Mouse (Mus musculus): ENCODE results near the gene Prpf3. TPM values are rescaled to one million over a fixed set of nuclear protein-coding genes. Genes with fewer than 3 reads are reported as not detected.

Prpf3 gene
- polyA plus RNA-seq (2021; fragmentation: Nextera tagmentation) = 6.9 and 7.0 TPM in 2 replicates
- long read RNA-seq, experiment 1, transcript Prpf3-201 (16 exons, 2,933 nt) = major isoform, 7 of 15 reads
- long read RNA-seq, experiment 1, partial matches to known transcripts = 7 of 15 reads
- long read RNA-seq, experiment 1, other reads (novel, unspliced or antisense) = 1 of 15 reads
- long read RNA-seq, experiment 2, transcript Prpf3-201 (16 exons, 2,933 nt) = major isoform, 80 of 116 reads
- long read RNA-seq, experiment 2, partial matches to known transcripts = 6 of 116 reads
- long read RNA-seq, experiment 2, other reads (novel, unspliced or antisense) = 28 of 116 reads

DNA sequence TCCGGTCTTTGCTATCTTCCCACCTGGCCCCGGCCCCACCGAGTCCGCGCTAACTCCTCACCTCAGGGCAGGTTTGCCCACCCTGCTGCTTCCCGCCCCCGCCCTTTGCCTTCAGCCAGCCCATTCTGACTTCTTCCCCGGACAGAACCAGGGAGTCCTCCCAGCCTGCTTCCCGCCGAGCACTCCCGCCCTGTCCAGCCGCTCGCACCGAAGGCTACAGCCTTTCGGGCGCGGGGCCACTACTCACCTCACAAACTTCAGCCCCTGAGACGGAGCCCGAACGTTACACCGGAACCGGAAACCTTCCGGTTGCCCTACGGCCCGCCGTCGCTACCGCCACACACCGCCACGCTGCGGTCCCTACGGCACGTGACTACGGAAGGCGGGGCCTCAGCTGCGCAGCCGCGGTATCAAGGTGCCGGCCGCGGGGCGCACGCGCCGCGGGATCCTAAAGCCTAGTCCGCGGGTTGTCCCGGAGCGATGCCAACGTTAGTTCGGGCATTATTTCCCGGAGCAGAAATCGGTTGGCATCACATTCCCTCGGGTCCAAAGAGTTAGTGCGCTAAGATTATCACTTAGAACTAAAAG, at the start of gene Prpf3:
Gene Prpf3 (minus strand): TSS at position 384 of the 588 bp plus-strand sequence.

DNA sequence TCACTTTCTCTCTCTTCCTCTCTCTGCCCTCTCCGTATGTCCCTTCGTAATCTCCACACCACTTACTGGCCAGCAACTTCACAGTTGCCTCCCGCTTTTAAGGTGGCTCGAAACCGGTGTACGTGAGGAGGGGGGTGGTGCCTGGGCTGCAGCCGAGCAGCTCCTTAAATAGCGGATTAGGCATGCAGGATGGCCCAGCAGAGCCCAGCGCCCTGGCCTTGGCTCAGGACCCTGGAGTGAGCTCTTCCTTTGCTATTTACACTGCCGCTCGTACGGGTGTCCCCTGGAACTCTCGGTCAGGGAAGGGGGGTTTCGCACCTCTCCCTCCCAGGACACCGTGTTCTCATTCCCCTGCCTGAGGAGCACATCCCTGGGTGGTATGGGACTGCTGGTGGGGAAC, 48.9 kb upstream of the Prpf3 start, which contains the start of gene Car14:
Gene Car14 (minus strand): TSS at position 124 of the 400 bp plus-strand sequence.

DNA sequence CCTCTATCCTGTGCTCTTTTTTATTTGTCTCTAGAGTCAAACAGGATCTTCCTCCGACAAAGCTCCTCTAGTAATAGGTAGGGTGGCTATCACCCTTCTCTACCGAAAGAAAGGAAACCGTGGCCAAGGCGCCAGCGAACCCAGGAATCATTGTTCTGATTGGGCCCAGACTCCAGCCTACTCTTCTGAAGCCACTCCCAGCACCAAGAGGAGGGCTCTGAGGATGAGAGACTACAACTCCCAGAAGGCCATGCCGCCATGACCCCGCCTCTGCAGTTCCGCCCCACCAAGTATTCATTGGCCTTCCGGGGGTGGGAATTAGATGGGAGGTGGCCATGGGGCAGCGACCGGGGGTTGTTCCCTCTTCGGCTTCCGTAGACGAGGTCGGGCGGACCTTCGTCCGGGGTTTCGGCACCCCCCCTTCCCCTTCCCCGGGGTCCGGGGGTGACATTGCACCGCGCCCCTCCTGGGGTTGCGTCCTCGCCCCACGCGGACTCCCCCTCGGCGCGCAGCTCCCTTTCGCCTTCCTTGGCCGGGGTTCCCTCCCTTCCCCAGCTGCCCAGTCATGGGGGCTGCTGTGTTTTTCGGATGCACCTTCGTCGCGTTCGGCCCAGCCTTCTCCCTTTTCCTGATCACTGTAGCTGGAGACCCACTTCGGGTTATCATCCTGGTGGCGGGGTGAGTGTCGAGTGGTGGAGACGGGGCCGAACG, 38.1 kb upstream of the Prpf3 start, which contains the start of gene Aph1a:
Gene Aph1a (plus strand): TSS at position 364 of the 711 bp plus-strand sequence.

DNA sequence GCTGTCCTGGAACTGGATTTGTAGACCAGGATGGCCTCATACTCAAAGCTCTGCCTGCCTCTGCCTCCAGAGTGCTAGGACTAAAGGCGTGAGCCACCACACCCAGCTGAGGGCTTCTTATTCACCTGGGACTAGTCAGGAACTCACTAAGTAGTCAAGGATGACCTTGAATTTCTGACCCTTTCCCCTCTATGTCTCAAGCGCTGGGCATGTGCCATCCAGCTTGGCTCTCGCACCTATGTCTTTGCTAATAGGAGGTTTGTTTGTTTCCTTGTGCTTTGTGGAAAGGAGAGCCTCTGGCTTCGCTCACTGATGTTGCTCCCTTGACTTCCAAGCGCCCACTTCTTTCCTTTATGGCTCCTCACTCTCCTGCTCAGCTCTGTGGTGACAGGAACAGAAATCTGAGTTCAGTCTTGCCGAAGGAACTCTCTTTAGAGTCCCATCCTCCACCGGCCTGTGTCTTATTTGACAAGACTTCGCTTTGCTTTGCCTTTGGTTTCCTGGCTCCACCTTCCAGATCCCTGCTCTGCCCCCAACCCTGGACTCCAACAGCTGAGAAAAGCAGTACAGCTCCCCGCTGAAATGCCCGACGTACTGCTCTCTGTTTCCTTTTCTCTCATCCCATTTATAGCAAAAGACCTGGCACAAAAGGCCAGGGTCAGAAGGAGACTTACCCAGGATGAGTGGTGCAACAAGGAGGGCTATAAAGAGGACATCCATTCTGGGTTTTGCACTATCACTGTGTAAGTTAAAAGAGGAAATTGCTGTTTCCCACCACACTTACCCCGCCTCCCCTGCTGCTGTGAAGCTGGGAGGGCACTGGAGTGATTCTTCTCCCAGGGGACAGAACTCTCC, 35.8 kb upstream of the Prpf3 start, which contains the start of gene BC028528:
Gene BC028528 (minus strand): TSS at position 795 of the 855 bp plus-strand sequence.

DNA sequence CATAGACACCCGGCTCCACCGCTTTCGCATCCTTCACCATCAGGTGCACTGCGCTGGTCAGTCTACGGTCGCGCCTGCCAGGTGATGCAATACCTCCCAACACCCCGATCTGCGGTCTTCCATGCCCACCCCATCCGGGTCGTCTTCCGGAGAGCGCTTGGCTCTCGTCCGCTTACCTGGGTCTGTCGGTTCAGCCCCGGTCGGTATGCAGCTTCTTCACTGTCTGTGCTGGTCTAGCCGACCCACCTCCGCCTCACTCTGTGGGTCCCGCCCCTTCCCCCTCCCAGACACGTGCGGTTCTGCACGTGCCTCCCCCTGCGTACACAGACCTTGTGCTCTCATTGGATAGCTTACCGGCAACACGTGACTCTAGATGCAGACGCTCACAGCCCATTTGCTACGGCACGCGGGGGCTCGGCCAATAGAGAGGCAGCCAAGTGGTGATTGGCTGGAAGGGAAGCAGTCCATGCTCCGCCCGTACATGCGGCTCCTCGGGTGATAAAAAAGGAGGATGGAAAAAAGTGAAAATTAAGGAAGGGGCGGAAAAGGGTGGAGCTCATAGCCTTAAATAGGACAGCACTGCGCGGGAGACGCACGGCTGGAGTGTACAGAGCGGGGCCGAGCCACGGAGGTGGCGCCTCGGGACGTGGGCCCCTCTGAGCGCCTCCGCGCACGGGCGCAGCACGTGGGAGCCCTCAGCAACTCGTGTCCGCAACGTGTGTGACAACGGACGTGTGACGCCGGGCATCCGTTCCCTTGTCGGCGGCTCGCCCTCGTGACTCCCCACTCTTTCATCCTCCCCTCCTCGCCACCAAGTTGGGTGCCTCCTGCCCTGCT, 26.5 kb upstream of the Prpf3 start, which contains the start of gene Ciart:
Gene Ciart (minus strand): TSS at position 273 of the 837 bp plus-strand sequence.

DNA sequence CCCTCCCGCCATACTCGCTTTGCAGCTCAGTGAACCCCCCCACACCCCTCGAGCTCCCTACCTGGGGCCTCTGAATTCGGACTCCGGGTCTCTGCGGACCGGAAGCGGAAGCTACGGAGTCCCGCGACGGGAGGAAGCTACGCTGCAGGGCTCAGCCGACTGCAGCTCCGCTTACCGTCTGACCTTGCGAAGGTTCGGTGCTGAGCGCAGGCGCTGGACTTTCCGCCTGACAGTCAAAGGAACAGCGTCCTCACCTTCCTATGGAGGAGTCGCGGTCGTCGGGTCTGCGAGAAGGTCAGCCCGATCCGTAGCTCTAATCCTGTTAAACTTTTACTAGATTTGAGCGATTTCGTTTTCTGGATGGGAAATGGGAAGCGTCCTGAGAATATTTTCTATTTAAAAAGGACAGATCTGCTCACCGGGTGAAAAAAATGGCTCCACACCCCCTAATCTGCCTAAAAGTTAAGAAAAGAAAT, 15.7 kb upstream of the Prpf3 start, which contains the start of gene Mrps21:
Gene Mrps21 (minus strand): TSS at position 128 of the 476 bp plus-strand sequence.

DNA sequence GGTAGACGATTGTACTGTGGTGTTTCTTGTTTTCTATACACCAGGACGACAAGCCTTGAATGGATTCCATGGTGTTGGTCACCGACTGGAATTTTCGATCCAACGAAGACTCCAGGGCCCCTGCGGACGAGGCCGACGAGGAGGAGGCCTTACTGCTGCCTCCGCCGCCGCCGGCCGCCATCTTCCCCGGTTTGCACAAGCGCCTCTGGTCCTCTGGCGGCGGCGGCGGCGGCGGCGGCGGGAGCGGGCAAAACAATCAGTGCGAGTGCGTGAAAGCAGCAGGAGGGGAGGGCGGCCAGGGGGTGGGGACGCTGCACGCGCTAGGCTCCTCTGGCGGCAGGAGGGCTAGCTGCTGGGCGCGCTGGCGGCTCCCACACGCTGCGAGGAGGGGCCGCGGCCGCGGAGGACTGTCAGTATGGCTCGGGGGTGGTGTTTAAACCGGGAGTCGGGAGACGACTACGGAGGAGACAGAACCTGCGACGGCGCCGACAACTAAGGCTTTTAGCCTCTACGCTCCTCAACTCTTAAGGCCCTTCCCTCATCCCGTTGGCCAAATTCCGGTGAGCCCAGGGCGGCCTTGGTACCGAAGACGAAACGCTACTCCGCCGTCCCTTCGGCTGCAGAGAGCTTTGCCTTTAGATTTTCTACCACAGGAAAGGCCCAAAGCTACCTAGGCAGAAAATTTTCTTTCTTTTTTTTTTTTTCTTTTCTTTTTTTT, 37.0 kb downstream of the Prpf3 start, which contains the start of gene Rprd2:
Gene Rprd2 (minus strand): TSS at position 293 of the 718 bp plus-strand sequence.

Other genes with a start within 250 kb of the Prpf3 start
- gene Ensa, start 230.9 kb downstream of the Prpf3 start, polyA plus RNA-seq (2021; fragmentation: Nextera tagmentation) = 210 and 214 TPM in 2 replicates
- gene Mcl1, start 197.1 kb downstream of the Prpf3 start, polyA plus RNA-seq (2021; fragmentation: Nextera tagmentation) = 4.8 and 5.3 TPM in 2 replicates
- gene Adamtsl4, start 168.0 kb downstream of the Prpf3 start, polyA plus RNA-seq (2021; fragmentation: Nextera tagmentation) = 3.1 and 3.9 TPM in 2 replicates
- gene Ecm1, start 116.3 kb downstream of the Prpf3 start, polyA plus RNA-seq (2021; fragmentation: Nextera tagmentation) = 3.8 and 5.6 TPM in 2 replicates
- 26.4 and 29.2 TPM in 2 replicates for gene Tars2, start 95.7 kb downstream of the Prpf3 start, polyA plus RNA-seq (2021; fragmentation: Nextera tagmentation)
- gene Rprd2, start 37.0 kb downstream of the Prpf3 start, polyA plus RNA-seq (2021; fragmentation: Nextera tagmentation) = 37.2 and 41.5 TPM in 2 replicates
- 669 and 698 TPM in 2 replicates for gene Mrps21, start 15.6 kb upstream of the Prpf3 start, polyA plus RNA-seq (2021; fragmentation: Nextera tagmentation)
- 10.2 and 13.2 TPM in 2 replicates for gene Ciart, start 26.4 kb upstream of the Prpf3 start, polyA plus RNA-seq (2021; fragmentation: Nextera tagmentation)
- gene BC028528, start 36.1 kb upstream of the Prpf3 start, polyA plus RNA-seq (2021; fragmentation: Nextera tagmentation) = 7.1 and 11.0 TPM in 2 replicates
- gene Aph1a, start 38.1 kb upstream of the Prpf3 start, polyA plus RNA-seq (2021; fragmentation: Nextera tagmentation) = 35.5 and 57.8 TPM in 2 replicates
- 13.2 and 37.6 TPM in 2 replicates for gene Car14, start 48.8 kb upstream of the Prpf3 start, polyA plus RNA-seq (2021; fragmentation: Nextera tagmentation)
- 7.9 and 11.3 TPM in 2 replicates for gene Anp32e, start 73.4 kb upstream of the Prpf3 start, polyA plus RNA-seq (2021; fragmentation: Nextera tagmentation)
- 10.1 and 15.2 TPM in 2 replicates for gene Plekho1, start 140.1 kb upstream of the Prpf3 start, polyA plus RNA-seq (2021; fragmentation: Nextera tagmentation)
- 20.4 and 23.1 TPM in 2 replicates for gene Vps45, start 202.6 kb upstream of the Prpf3 start, polyA plus RNA-seq (2021; fragmentation: Nextera tagmentation)
- gene Otud7b, start 248.6 kb upstream of the Prpf3 start, polyA plus RNA-seq (2021; fragmentation: Nextera tagmentation) = 7.7 and 8.0 TPM in 2 replicates

Data from layer of hippocampus, adult 6 months (tissue).